Mouse (Mus musculus) v-Abl transformed pro-B cells (cell line): ENCODE results near the gene Lpin3.

Experiments used
- in situ Hi-C, 2 experiments: fragments of 400-800 bp; cut with MboI; formaldehyde crosslinking; loops; one replicate each; pipeline ENCODE4 v1.15.1; 2025; ENCODE audit not compliant: unreplicated experiment in 2 of 2

The Lpin3 gene

DNA sequence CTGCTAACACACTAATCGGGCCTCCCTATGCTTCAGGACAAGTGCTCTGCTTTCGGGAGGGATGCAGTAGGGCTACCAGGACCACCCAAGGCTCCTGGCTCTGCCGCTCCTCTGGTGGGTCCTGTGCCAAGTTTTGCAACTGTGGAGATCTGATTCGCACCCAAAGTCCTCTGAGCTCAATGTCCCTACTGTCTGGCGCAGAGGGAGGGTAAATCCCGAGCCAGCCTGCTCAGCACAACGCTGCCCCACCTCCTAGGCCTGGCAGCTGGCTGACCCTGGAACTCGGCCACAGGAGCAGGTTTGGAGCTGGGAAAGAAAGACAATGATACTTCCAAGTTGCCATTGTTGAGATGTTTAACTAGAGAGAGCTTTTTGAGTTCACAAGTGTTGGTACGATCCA lies 44.7 kb downstream of the Lpin3 start:
- in situ Hi-C loops = no loop called here

GRCm38 (mm10) chr2:160931378-160931777 lies 50.9 kb downstream of the Lpin3 start:
- in situ Hi-C loops = no loop called here

DNA sequence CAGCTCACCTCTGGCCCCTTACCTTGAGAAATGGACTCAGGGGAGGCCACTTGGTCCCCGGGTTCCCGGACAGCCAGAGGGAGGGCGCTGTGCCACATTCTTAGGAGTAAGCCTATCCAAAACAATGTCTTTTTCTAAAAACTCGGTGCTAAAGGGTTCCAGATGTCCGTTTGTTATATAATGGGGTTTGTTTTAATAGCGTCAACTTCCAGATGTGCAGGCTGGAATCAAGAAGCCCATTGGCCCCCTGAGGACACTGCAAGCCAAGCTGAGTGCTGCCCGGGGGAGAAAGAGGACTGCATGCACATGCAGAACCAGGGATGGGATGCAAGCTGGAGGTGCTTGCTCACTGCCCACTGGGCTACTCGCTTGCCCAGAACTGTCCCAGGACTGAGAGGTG lies 51.9 kb downstream of the Lpin3 start:
- in situ Hi-C loops = no loop called here

DNA sequence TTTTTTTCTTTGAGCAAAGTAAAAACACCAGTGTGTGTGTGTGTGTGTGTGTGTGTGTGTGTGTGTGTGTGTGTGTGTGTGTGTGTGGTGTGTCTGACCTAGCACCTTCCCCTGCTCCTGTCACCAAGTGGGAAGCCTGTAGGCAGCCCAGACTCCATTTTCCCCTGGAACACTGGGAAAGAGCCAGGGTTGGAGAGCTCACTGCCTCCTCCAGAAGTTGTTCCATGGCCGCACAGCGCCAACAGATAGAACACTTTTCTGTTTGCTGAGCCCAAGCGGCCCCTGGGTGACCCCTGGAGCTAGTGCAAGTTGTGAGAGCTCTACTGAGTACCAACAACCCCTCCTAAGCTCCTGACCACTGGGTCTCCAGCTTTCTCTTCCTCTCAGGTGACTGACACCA lies 52.5 kb downstream of the Lpin3 start:
- in situ Hi-C loops = no loop called here

DNA sequence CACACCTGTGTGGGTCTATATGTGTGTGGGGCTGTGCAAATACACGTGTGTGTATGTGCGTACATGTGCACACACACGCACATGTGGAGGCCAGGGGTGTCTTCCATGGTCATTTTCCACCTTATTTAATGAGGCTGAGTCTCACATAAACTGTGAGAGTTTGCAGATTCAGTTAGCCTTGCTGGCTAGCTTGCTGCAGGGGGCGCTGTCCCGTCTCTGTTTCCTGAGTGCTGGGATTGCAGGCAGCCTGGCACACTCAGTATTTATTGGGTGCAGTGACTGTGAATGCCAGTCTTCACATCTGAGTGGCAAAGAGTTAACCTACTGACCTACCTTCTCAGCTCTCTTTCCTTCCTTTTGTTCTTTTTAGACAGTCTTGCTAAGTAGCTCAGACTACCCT lies 53.4 kb downstream of the Lpin3 start:
- in situ Hi-C loops = no loop called here

DNA sequence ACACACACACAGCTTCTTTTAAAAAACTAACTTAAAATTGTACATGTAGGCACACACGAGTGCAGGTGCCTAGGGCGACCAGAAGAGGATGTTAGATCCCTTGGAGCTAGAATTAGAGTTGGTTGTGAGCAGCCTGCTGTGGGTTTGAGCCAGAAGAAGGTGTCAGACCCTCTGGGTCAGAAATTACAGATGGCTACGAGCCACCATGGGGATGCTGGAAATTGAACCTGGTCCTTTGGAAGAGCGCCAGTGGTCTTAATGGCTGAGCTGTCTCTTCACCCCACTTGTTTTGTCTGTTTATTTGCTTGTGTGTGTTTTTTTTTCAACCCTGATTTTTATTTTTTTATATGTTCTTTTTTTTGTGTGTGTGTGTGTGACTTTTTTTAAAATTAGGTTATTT lies 54.0 kb downstream of the Lpin3 start:
- in situ Hi-C loops = no loop called here

DNA sequence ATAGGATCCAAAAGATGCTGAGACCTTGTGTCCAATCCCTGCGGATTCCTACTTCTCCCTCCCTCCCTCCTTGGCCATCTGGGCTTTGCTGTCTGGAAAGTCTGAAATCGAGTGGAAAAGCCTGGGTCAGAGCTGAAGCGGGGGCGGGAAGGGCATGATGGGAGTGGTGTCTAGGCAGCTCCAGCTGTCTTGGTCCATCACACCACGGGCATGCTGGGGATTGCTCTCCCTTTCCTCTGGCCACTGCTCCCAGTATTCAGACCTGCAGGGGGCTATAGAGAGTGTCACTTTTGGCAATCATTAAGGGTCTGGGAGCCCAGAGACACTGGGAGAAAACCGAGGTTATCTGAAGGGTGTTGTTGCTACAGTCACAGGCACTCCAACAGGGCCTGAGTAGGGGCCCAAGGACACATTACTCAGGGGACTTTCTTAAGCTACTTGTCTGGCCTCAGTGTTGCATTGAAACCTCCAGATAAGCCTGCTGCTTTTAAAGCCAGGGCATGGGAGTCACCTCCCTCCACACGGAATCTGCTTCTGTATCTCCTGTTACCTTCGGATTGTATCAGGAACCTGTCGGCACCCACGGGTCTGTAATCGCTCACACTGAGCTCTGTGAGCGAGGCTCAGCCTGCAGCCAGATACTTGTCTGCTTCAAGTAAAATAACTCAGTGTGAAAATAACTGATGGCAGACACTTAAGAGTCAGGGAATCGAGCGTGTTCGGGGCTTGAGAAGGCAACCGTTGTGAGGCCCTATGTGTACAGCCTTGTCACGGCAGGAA lies 60.6 kb downstream of the Lpin3 start:
- in situ Hi-C loops = no loop called here

GRCm38 (mm10) chr2:160942443-160942842 lies 62.0 kb downstream of the Lpin3 start:
- in situ Hi-C loops = no loop called here

DNA sequence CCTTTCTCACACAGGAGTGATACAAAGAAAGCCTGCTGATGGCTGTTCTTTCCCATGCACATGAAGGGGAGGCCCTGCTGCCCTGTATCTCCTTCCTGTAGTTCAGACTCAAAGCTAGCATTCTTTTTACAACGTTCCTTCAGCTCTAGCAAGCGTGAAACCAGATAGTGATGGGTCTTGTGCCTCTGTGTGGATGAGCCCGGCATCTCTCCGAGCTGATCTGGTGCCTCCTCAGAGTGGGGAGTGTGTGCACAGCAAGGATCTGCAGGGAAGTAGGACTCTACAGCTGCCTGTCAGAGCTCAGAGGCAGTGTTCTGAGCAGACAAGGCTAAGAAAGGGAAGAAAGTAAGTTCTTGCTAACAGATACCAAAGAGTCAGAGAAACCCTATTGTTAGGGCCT lies 71.1 kb downstream of the Lpin3 start:
- in situ Hi-C loops = no loop called here

GRCm38 (mm10) chr2:160953131-160953873 lies 72.8 kb downstream of the Lpin3 start:
- in situ Hi-C loops = no loop called here

GRCm38 (mm10) chr2:160954541-160954940 lies 74.1 kb downstream of the Lpin3 start:
- in situ Hi-C loops = no loop called here

GRCm38 (mm10) chr2:160955331-160955730 lies 74.9 kb downstream of the Lpin3 start:
- in situ Hi-C loops = no loop called here
